Mouse (Mus musculus): ENCODE measurements at regions not wholly inside any gene's neighbourhood (a gene's known extent, or its start where the extent isn't known, plus 50 kb on each side); places are given as distances from the start of the nearest gene placed in this dataset.
A peak's percentile ranks its signal among the peaks of the same experiment; 100 is the strongest.

- H3K4me1 ChIP-seq (ENCODE audit: control insufficient read depth, insufficient read depth, low read depth, low read length) = no peaks in the 10 kb centered on the region
- WGBS = 35% methylated on average over 8 of the region's 8 CpGs
- H3K4me2 ChIP-seq (ENCODE audit: low read length) = peak overlapping the region; percentile 28
- no peak overlapping the region for H3K9ac ChIP-seq (ENCODE audit: low read depth, low read length)
- ATAC-seq = no peak; the same call in 1 of the 2 replicates
- no peaks in the 10 kb centered on the region for H3K36me3 ChIP-seq (ENCODE audit: control insufficient read depth, insufficient read depth, low read length)
- no peak overlapping the region for H3K4me3 ChIP-seq (ENCODE audit: low read length)
- no peaks in the 10 kb centered on the region for H3K27me3 ChIP-seq (replicated peaks; ENCODE audit: control insufficient read depth, insufficient read depth, low read length)
- H3K27ac ChIP-seq (ENCODE audit: low read depth, low read length) = no peak overlapping the region
- no peaks in the 10 kb centered on the region for H3K9me3 ChIP-seq (ENCODE audit: control insufficient read depth, low read length)
These were observed 67.2 kb upstream of the Spag17 start for GRCm38 (mm10) chr3:99817965-99818364.

- 76% methylated on average over 5 of the region's 5 CpGs for WGBS
- no peak for ATAC-seq
- Histone ChIP-seq H3K4me1 (ENCODE audit: control insufficient read depth, insufficient read depth, low read depth, low read length) (no peaks in the 10 kb centered on the region), H3K9ac (ENCODE audit: low read depth, low read length) (no peak overlapping the region), H3K27me3 (replicated peaks; ENCODE audit: control insufficient read depth, insufficient read depth, low read length) (no peaks in the 10 kb centered on the region), H3K27ac (ENCODE audit: low read depth, low read length) (no peak overlapping the region), H3K9me3 (ENCODE audit: control insufficient read depth, low read length) (no peaks in the 10 kb centered on the region), H3K4me3 (ENCODE audit: low read length) (no peak overlapping the region), H3K36me3 (ENCODE audit: control insufficient read depth, insufficient read depth, low read length) (no peaks in the 10 kb centered on the region), H3K4me2 (ENCODE audit: low read length) (no peak overlapping the region)
These were observed 62.5 kb upstream of the Spag17 start for GRCm38 (mm10) chr3:99822735-99823134.

DNA sequence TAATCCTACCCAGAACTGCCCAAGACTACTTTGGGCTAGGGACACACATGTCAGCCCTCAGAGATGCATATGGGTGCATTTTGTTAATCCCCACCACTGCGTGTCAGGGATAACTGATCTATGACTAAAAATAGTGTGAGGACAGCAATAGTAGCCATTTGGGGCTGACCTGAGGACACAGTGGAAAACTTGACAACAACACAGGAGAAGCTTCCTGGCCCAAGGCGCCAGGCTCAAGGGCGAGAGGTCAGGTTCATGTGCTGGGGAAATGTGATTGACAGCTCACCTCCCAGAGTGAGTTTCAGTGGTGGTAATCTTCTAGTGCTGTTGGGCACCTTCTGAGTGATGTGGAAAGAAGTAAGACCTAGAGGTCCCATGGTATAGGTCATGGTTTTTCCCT is 62.0 kb upstream of the Spag17 start:
- WGBS = 91% methylated on average over 3 of the region's 3 CpGs
- Histone ChIP-seq H3K4me3 (ENCODE audit: low read length) (no peak overlapping the region), H3K4me1 (ENCODE audit: control insufficient read depth, insufficient read depth, low read depth, low read length) (no peaks in the 10 kb centered on the region), H3K9me3 (ENCODE audit: control insufficient read depth, low read length) (no peaks in the 10 kb centered on the region), H3K27ac (ENCODE audit: low read depth, low read length) (no peak overlapping the region), H3K27me3 (replicated peaks; ENCODE audit: control insufficient read depth, insufficient read depth, low read length) (no peaks in the 10 kb centered on the region), H3K4me2 (ENCODE audit: low read length) (no peak overlapping the region), H3K9ac (ENCODE audit: low read depth, low read length) (no peak overlapping the region), H3K36me3 (ENCODE audit: control insufficient read depth, insufficient read depth, low read length) (no peaks in the 10 kb centered on the region)
- ATAC-seq = no peak

Data from hindbrain, embryonic 16.5 days (tissue).